Mouse (Mus musculus): ENCODE results near the gene Bcas3. TPM values are rescaled to one million over a fixed set of nuclear protein-coding genes. Genes with fewer than 3 reads are reported as not detected.

Gene Bcas3
- polyA plus RNA-seq, 1 experiment from 2014 or later: 33.3 TPM

DNA sequence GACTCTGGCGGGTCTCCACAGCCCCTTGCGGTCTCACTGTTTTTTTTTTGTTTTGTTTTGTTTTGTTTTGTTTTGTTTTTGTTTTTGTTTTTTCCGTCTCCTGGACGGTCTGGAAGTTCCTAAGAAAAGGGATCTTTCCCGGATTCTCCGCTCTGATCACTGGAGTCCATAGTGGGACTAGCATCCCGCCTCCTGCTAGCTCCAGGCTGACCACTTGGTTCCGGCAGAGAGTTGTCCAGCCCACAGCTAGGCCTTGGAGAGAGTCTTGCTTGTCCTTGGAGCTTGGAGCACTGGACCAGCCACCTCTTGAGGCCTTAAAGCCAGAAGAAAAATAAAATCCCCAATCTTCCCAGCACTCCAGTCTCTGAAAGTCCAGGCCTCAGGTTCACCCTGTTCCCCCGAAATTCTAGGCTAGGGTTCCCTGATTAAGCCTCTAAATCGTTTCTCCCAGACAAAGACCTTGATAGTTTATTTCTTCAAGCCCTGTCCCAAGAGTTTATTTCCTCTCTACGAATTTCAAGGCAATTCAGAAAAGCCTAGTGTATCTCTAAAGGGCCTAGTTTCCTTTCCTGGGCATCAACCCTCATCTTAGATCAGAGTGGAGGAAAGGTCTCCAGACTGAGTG lies 480.9 kb downstream of the Bcas3 start:
- DNase-seq (ENCODE audit: low spot score): no peak
- Histone ChIP-seq H3K4me2 (replicated peaks; ENCODE audit: low read depth, low read length) (peak overlapping the region; percentile 76; the same call in 1 of the 2 replicates), H3K9me3 (ENCODE audit: control insufficient read depth, low read length) (no peaks in the 10 kb centered on the region), H3K4me3 (ENCODE audit: low read depth, low read length) (peak overlapping the region; percentile 40), H3K27me3 (ENCODE audit: control insufficient read depth, insufficient read depth, low read length) (peaks cover 91% of the 10 kb centered on the region), H3K9ac (ENCODE audit: low read depth, low read length) (no peak overlapping the region), H3K27ac (ENCODE audit: low read depth, low read length) (no peak overlapping the region), H3K36me3 (ENCODE audit: control insufficient read depth, insufficient read depth, low read length) (no peaks in the 10 kb centered on the region), H3K4me1 (replicated peaks; ENCODE audit: control insufficient read depth, insufficient read depth, low read length) (peaks cover 22% of the 10 kb centered on the region)
- 2% methylated on average over 11 of the region's 11 CpGs for WGBS
- ATAC-seq (ENCODE audit: low FRiP score): no peak

DNA sequence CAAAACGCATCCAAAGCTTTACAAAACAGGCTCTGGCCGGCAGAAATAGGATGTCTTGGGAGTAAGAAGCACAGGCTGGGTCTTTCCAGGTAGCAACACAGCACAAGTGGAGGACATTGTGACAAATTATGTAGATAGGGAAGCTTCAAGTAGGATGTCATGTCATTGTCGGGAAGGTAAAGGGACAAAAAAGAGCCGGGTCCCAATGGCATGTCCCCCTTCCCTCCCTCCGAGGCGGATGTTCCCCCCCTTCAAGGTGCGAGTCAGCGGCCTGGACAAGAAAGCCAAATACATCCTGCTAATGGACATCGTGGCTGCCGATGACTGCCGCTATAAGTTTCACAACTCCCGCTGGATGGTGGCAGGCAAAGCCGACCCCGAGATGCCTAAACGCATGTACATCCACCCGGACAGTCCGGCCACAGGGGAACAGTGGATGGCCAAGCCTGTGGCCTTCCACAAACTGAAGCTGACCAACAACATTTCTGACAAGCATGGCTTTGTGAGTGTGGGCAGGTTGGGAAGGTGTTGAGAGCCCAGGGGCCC lies 481.5 kb downstream of the Bcas3 start:
- no peaks in the 10 kb centered on the region for H3K36me3 ChIP-seq (ENCODE audit: control insufficient read depth, insufficient read depth, low read length)
- peak overlapping the region; percentile 20; the same call in 1 of the 2 replicates for H3K4me3 ChIP-seq (ENCODE audit: low read depth, low read length)
- no peak for ATAC-seq (ENCODE audit: low FRiP score)
- H3K4me2 ChIP-seq (replicated peaks; ENCODE audit: low read depth, low read length): no peak overlapping the region
- WGBS: 2% methylated on average over 17 of the region's 17 CpGs
- peaks cover 91% of the 10 kb centered on the region for H3K27me3 ChIP-seq (ENCODE audit: control insufficient read depth, insufficient read depth, low read length)
- DNase-seq (ENCODE audit: low spot score): peak; percentile 70
- peaks cover 22% of the 10 kb centered on the region for H3K4me1 ChIP-seq (replicated peaks; ENCODE audit: control insufficient read depth, insufficient read depth, low read length)
- no peak overlapping the region for H3K27ac ChIP-seq (ENCODE audit: low read depth, low read length)
- no peaks in the 10 kb centered on the region for H3K9me3 ChIP-seq (ENCODE audit: control insufficient read depth, low read length)
- no peak overlapping the region for H3K9ac ChIP-seq (ENCODE audit: low read depth, low read length)

DNA sequence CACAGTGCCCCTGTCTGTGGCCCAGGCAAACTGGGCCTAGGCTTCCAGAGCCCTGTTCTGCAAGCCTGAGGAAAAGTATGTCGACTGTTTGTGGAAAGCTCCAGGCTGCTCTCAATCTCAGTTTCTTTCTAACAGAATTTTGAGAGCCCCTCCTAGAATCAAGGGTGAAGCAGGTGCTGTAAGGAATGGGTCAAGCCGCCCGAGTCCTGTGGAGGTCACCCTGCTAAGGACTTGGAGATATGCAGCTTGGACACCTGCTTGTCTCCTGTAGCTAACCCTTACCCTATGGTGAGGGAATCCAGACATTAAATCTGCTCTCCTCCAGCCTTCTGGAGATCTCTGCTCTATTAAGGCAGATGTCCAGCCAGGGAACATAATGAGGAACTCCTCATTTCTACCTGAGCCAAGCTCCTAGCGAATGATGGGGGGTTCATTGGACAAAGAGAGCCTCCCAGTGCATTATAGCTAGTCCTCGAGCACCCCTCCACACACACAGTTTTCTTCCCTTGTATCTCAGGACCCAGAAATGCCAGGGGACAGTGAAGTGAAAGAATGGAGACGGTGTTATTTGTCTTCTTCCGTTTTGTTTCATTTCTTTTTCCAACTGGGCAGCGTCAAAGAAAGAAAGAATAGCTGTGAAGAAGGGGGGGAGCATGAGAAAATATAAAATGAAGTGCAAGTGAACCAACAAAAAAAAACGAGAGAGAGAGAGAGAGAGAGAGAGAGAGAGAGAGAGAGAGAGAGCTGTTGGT lies 482.2 kb downstream of the Bcas3 start:
- Histone ChIP-seq H3K27ac (ENCODE audit: low read depth, low read length) (no peak overlapping the region), H3K4me1 (replicated peaks; ENCODE audit: control insufficient read depth, insufficient read depth, low read length) (peaks cover 21% of the 10 kb centered on the region), H3K36me3 (ENCODE audit: control insufficient read depth, insufficient read depth, low read length) (no peaks in the 10 kb centered on the region), H3K9me3 (ENCODE audit: control insufficient read depth, low read length) (no peaks in the 10 kb centered on the region), H3K4me3 (ENCODE audit: low read depth, low read length) (peak overlapping the region; percentile 20; the same call in 1 of the 2 replicates), H3K27me3 (ENCODE audit: control insufficient read depth, insufficient read depth, low read length) (peaks cover 91% of the 10 kb centered on the region), H3K4me2 (replicated peaks; ENCODE audit: low read depth, low read length) (0 out of 2 replicates have a peak overlapping the region, but pooled peaks have one; percentile 5), H3K9ac (ENCODE audit: low read depth, low read length) (no peak overlapping the region)
- DNase-seq (ENCODE audit: low spot score) (peak; percentile 49), ATAC-seq (ENCODE audit: low FRiP score) (no peak)
- 6% methylated on average over 9 of the region's 9 CpGs for WGBS

DNA sequence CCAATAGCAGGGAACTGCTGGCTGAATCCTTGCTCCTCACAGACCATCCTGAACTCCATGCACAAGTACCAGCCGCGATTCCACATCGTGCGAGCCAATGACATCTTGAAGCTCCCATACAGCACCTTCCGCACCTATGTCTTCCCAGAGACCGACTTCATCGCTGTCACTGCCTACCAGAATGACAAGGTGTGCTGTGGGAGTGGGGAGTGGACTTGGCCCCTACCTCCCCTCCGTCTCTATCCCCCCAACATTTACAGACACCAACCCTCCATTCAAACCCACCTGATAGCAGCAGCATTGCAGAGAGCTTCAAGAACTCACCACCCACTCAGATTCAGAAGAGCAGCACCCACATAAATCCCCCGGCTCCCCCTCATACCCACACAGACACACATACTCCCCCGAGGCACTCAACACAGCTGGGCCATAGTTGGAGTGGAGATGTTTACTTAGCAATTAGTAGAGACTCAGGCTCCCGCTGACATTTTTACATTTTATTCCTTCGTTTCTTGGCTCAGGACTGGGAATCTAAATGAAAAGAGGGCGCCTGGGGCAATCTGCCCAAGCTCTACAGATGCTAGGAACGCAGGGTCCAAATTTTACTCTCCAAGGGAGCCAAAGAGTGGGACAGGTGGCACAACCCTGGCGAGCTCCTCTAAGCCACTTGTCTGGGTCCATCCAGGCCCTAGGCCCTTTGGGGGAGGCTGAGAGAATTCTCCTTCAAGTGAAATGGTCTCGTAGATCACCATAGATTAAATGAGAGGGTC lies 483.0 kb downstream of the Bcas3 start:
- H3K4me3 ChIP-seq (ENCODE audit: low read depth, low read length): peak overlapping the region; percentile 1; the same call in 1 of the 2 replicates
- H3K4me1 ChIP-seq (replicated peaks; ENCODE audit: control insufficient read depth, insufficient read depth, low read length): peaks cover 17% of the 10 kb centered on the region
- DNase-seq (ENCODE audit: low spot score): peak; percentile 58
- no peak overlapping the region for H3K9ac ChIP-seq (ENCODE audit: low read depth, low read length)
- no peak overlapping the region for H3K27ac ChIP-seq (ENCODE audit: low read depth, low read length)
- ATAC-seq (ENCODE audit: low FRiP score): no peak
- H3K27me3 ChIP-seq (ENCODE audit: control insufficient read depth, insufficient read depth, low read length): peaks cover 91% of the 10 kb centered on the region
- WGBS: 2% methylated on average over 16 of the region's 16 CpGs
- peak overlapping the region; percentile 5; the same call in 1 of the 2 replicates for H3K4me2 ChIP-seq (replicated peaks; ENCODE audit: low read depth, low read length)
- H3K36me3 ChIP-seq (ENCODE audit: control insufficient read depth, insufficient read depth, low read length): no peaks in the 10 kb centered on the region
- no peaks in the 10 kb centered on the region for H3K9me3 ChIP-seq (ENCODE audit: control insufficient read depth, low read length)

DNA sequence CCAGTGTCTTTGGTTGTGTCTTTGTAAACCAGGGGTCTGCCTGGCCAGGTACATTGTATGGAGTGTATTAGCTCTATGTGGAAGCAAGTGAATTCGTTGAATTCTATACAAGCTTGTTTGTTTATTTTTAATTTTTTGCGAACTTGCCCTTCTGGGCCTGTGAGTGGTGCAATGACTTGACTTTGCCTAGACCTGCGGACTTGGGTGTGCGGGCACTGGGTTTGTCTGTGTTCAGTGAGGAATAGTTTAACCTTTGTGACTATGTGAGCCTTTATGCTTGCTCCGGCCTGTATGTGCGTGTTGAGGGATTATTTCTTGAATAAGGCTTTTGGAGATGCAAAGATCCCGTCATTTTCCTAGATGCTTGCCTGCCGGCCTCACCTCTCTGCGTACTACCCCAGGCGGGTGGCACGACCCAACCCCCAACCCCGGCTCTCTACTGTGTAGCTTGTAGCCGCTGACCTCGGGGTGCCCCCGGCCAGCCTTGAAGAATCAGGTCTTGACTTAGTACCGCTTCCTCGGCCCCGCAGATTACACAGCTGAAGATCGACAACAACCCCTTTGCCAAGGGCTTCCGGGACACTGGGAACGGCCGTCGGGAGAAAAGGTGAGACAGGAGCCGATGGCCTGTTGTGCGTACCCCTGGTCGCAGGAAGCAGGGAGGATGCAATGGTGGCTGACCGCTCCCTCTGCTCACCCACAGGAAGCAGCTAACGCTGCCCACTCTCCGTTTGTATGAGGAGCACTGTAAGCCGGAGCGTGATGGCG lies 483.7 kb downstream of the Bcas3 start:
- H3K27ac ChIP-seq (ENCODE audit: low read depth, low read length): no peak overlapping the region
- H3K4me1 ChIP-seq (replicated peaks; ENCODE audit: control insufficient read depth, insufficient read depth, low read length): peaks cover 16% of the 10 kb centered on the region
- ATAC-seq (ENCODE audit: low FRiP score): no peak
- peaks cover 90% of the 10 kb centered on the region for H3K27me3 ChIP-seq (ENCODE audit: control insufficient read depth, insufficient read depth, low read length)
- no peak overlapping the region for H3K9ac ChIP-seq (ENCODE audit: low read depth, low read length)
- peak overlapping the region; percentile 24 for H3K4me2 ChIP-seq (replicated peaks; ENCODE audit: low read depth, low read length)
- 2% methylated on average over 32 of the region's 32 CpGs for WGBS
- H3K36me3 ChIP-seq (ENCODE audit: control insufficient read depth, insufficient read depth, low read length): no peaks in the 10 kb centered on the region
- H3K4me3 ChIP-seq (ENCODE audit: low read depth, low read length): peak overlapping the region; percentile 20
- no peaks in the 10 kb centered on the region for H3K9me3 ChIP-seq (ENCODE audit: control insufficient read depth, low read length)
- DNase-seq (ENCODE audit: low spot score): peak; percentile 67

DNA sequence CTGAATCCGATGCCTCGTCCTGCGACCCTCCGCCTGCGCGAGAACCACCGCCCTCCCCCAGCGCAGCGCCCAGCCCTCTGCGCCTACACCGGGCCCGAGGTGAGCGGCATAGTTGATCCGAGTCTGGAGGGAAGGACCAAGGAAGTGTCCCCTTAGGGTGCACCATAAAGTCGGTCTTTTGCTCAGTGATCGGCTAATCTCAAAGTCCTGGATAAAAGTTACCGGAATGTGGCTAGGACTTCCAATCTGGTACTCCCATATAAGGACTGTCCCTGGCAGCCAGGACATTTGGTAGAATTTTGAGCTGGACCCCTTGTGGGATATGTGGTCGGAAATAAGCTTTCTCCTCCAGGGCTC lies 484.3 kb downstream of the Bcas3 start:
- WGBS: 0% methylated on average over 18 of the region's 18 CpGs
- DNase-seq (ENCODE audit: low spot score): peak; percentile 69
- H3K27me3 ChIP-seq (ENCODE audit: control insufficient read depth, insufficient read depth, low read length): peaks cover 89% of the 10 kb centered on the region

DNA sequence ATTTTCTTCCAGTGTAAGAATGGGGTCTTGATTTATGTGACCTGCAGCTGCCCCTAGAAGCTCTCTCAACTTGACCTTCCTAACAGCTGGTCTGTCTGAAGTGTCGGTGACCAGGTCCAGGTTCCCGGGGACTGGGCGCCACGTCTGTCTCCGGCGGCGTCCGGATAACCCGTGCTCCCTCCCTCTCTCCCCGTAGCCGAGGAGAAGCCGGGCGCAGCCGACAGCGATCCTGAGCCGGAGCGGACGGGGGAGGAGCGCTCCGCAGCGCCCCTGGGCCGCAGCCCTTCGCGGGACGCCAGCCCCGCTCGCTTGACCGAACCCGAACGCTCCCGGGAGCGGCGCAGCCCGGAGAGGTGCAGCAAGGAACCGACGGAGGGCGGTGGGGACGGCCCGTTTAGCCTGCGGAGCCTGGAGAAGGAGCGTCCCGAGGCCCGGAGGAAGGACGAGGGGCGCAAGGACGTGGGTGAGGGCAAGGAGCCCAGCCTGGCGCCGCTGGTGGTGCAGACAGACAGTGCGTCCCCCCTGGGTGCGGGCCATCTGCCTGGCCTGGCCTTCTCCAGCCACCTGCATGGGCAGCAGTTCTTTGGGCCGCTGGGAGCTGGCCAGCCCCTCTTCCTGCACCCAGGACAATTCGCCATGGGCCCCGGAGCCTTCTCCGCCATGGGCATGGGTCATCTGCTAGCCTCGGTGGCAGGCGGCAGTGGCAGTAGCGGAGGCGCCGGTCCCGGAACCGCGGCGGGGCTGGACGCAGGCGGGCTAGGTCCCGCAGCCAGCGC lies 484.9 kb downstream of the Bcas3 start:
- H3K9me3 ChIP-seq (ENCODE audit: control insufficient read depth, low read length): no peaks in the 10 kb centered on the region
- H3K27ac ChIP-seq (ENCODE audit: low read depth, low read length): no peak overlapping the region
- ATAC-seq (ENCODE audit: low FRiP score): no peak
- H3K36me3 ChIP-seq (ENCODE audit: control insufficient read depth, insufficient read depth, low read length): no peaks in the 10 kb centered on the region
- DNase-seq (ENCODE audit: low spot score): peak; percentile 70
- no peak overlapping the region for H3K9ac ChIP-seq (ENCODE audit: low read depth, low read length)
- under 1% methylated on average over 59 of the region's 67 CpGs for WGBS
- H3K4me1 ChIP-seq (replicated peaks; ENCODE audit: control insufficient read depth, insufficient read depth, low read length): peaks cover 8% of the 10 kb centered on the region; the same call in 1 of the 2 replicates
- peak overlapping the region; percentile 20 for H3K4me3 ChIP-seq (ENCODE audit: low read depth, low read length)
- H3K4me2 ChIP-seq (replicated peaks; ENCODE audit: low read depth, low read length): peak overlapping the region; percentile 25
- H3K27me3 ChIP-seq (ENCODE audit: control insufficient read depth, insufficient read depth, low read length): peaks cover 90% of the 10 kb centered on the region

More for the DNA sequence above, 484.3 kb downstream of the Bcas3 start:
- no peak overlapping the region for H3K9ac ChIP-seq (ENCODE audit: low read depth, low read length)
- H3K4me3 ChIP-seq (ENCODE audit: low read depth, low read length): peak overlapping the region; percentile 20
- H3K4me1 ChIP-seq (replicated peaks; ENCODE audit: control insufficient read depth, insufficient read depth, low read length): peaks cover 12% of the 10 kb centered on the region
- H3K27ac ChIP-seq (ENCODE audit: low read depth, low read length): no peak overlapping the region
- H3K36me3 ChIP-seq (ENCODE audit: control insufficient read depth, insufficient read depth, low read length): no peaks in the 10 kb centered on the region
- H3K4me2 ChIP-seq (replicated peaks; ENCODE audit: low read depth, low read length): peak overlapping the region; percentile 25; the same call in 1 of the 2 replicates
- no peaks in the 10 kb centered on the region for H3K9me3 ChIP-seq (ENCODE audit: control insufficient read depth, low read length)
- no peak for ATAC-seq (ENCODE audit: low FRiP score)
